Mouse (Mus musculus) limb, embryonic 13.5 days (tissue): ENCODE data around the gene 3110082I17Rik. TPM values are rescaled to one million over a fixed set of nuclear protein-coding genes. Genes with fewer than 3 reads are reported as not detected.

ENCODE experiments used
- ATAC-seq: fragments of 200-750 bp; cut with Nextera tagmentation; 2 replicates; pipeline ENCODE4 v1.8.0; 2017; ENCODE audit warnings: low read depth, moderate number of reproducible peaks, moderate TSS enrichment; ENCODE audit not compliant: low FRiP score
- H3K27ac ChIP-seq: fragments of 300-500 bp; sonication (generic); 2 replicates; pipeline ENCODE4 v1.5.1; 2015; ENCODE audit warnings: inconsistent platforms, mild to moderate bottlenecking, moderate library complexity
- H3K27me3 ChIP-seq: fragments of 300-500 bp; sonication (generic); 2 replicates; pipeline ENCODE4 v1.6.1; 2015; ENCODE audit warnings: mild to moderate bottlenecking, inconsistent platforms
- H3K36me3 ChIP-seq: fragments of 300-500 bp; sonication (generic); 2 replicates; pipeline ENCODE4 v1.6.1; 2015; ENCODE audit warnings: inconsistent platforms, mild to moderate bottlenecking, moderate library complexity
- H3K4me1 ChIP-seq: fragments of 300-500 bp; sonication (generic); 2 replicates; pipeline ENCODE4 v1.6.1; 2015; ENCODE audit warnings: inconsistent platforms
- H3K4me2 ChIP-seq: fragments of 300-500 bp; sonication (generic); replicated peaks from 2 replicates; pipeline ENCODE4 v1.6.1; 2015; ENCODE audit warnings: inconsistent platforms, mild to moderate bottlenecking, moderate library complexity
- H3K4me3 ChIP-seq: fragments of 300-500 bp; sonication (generic); 2 replicates; pipeline ENCODE4 v1.5.1; 2015; ENCODE audit warnings: moderate library complexity, mild to moderate bottlenecking, inconsistent platforms
- H3K9ac ChIP-seq: fragments of 300-500 bp; sonication (generic); 2 replicates; pipeline ENCODE4 v1.6.1; 2015; ENCODE audit warnings: mild to moderate bottlenecking, inconsistent platforms
- H3K9me3 ChIP-seq: fragments of 300-500 bp; sonication (generic); 2 replicates; pipeline ENCODE4 v1.6.1; 2016; ENCODE audit warnings: inconsistent platforms
- WGBS: fragments of 180-500 bp; shearing (Covaris S2); methylation state at CpG from one replicate; pipeline ENCODE4 v1.1.7; 2015; 5-methylcytosine and 5-hydroxymethylcytosine counted together
- microRNA counts: library from miRNA; unstranded; fragments of <30 nt; microRNA quantifications from one replicate; lab custom pipeline; 2016
- microRNA-seq: library from miRNA; unstranded; fragments of <30 nt; microRNA quantifications from one replicate; pipeline ENCODE4, GENCODE M21; 2016
- polyA plus RNA-seq: library from polyadenylated mRNA; unstranded; fragments of >200 nt; fragmentation: Nextera tagmentation; extraction: Ambion mirVana; gene quantifications from 2 replicates; pipeline ENCODE4 v1.2.1, GENCODE M21; 2015

The 3110082I17Rik gene
- polyA plus RNA-seq, 1 experiment from 2014 or later: 32.6 TPM

GRCm38 (mm10) chr5:139310477-139310876 lies 149.8 kb downstream of the 3110082I17Rik start:
- 87% methylated on average over 4 of the region's 4 CpGs for WGBS
- Histone ChIP-seq H3K4me3 (no peak overlapping the region), H3K9me3 (no peaks in the 10 kb centered on the region), H3K4me1 (no peaks in the 10 kb centered on the region), H3K9ac (no peak overlapping the region), H3K27me3 (no peaks in the 10 kb centered on the region), H3K36me3 (no peaks in the 10 kb centered on the region), H3K4me2 (no peak overlapping the region), H3K27ac (no peak overlapping the region)
- no peak for ATAC-seq

GRCm38 (mm10) chr5:139309946-139310345 lies 150.4 kb downstream of the 3110082I17Rik start:
- Histone ChIP-seq H3K4me3 (no peak overlapping the region), H3K4me1 (no peaks in the 10 kb centered on the region), H3K4me2 (no peak overlapping the region), H3K9ac (no peak overlapping the region), H3K9me3 (no peaks in the 10 kb centered on the region), H3K27me3 (no peaks in the 10 kb centered on the region), H3K36me3 (no peaks in the 10 kb centered on the region), H3K27ac (no peak overlapping the region)
- 77% methylated on average over 3 of the region's 3 CpGs for WGBS
- ATAC-seq: no peak

MicroRNA genes within 50 kb of the gene (microRNA counts, 519-probe panel; counts per million panel counts)
- microRNA mmu-miR-339-3p (lab: Ali Mortazavi, UCI) (not detected), microRNA mmu-miR-339-5p (lab: Ali Mortazavi, UCI) (not detected)

Small RNA genes within 50 kb of the gene (microRNA-seq; reads per million reads assigned to microRNA genes)
- 412 reads per million, percentile 69 among the genes with 10 or more reads in this experiment for gene Mir339

Other genes starting within 250 kb of the 3110082I17Rik start
- 155 and 165 TPM in 2 replicates for gene Get4, start 208.2 kb downstream of the 3110082I17Rik start, polyA plus RNA-seq
- gene Adap1, start 134.9 kb downstream of the 3110082I17Rik start, polyA plus RNA-seq: 0.94 and 1.2 TPM in 2 replicates
- 98.3 and 109 TPM in 2 replicates for gene Cox19, start 109.1 kb downstream of the 3110082I17Rik start, polyA plus RNA-seq
- gene Cyp2w1, start 107.9 kb downstream of the 3110082I17Rik start, polyA plus RNA-seq: 2.8 and 4.5 TPM in 2 replicates
- gene Gpr146, start 82.8 kb downstream of the 3110082I17Rik start, polyA plus RNA-seq: 1.4 and 1.9 TPM in 2 replicates
- gene C130050O18Rik, start 55.2 kb downstream of the 3110082I17Rik start, polyA plus RNA-seq: 3.5 and 3.9 TPM in 2 replicates
- 3.5 and 4.6 TPM in 2 replicates for gene Gper1, start 37.4 kb downstream of the 3110082I17Rik start, polyA plus RNA-seq
- 10.3 and 11.0 TPM in 2 replicates for gene Zfand2a, start 24.0 kb upstream of the 3110082I17Rik start, polyA plus RNA-seq
- 0.09 TPM in 1 of 2 replicates, not detected in the other for gene Uncx, start 83.0 kb upstream of the 3110082I17Rik start, polyA plus RNA-seq